Mouse (Mus musculus): Measurements from ENCODE around the gene Trmt112.
"Not testable (repeated sequence)": the region's sequence is repeated elsewhere in the genome, so short reads cannot be mapped to it uniquely, and the experiment has no call there.

The Trmt112 gene

DNA sequence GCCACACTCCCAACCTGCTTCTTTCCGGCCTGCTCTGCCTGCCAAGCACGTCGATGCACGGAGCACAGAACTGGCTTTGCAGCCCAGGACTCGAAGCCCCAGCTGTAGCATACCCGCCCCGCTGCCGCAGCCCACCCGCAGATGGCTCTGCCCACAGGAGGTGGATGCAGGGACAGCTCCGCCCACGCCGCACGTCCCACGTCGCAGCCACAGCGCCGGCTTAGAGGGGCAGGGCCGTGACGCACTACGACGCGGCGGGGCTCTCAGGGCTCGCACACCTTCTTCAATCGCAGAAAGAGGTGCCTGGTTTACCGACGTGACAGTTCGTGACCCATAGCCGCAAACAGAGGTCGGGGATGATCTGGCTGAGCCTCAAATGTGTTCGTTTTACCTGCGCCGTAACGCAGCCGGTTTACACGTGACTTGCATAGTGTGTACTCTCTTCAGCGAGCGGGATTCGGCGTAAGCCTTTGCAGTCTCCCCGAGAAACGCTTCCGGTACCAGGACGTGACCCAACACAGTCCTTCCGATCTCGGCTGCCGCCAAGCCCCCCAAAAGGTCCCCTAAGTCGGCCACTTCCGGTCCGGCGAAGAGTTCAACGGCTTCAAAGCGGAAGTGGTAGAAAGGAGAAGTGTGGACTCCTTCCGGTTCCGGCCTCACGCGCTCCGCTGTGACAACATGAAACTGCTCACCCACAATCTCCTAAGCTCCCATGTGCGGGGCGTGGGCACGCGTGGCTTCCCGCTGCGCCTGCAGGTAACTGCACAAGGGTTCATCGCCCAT lies at the start of gene Trmt112, which contains the start of gene Prdx5:
TSS of gene Trmt112 (plus strand) at position 192 of the 783 bp plus-strand sequence.
TSS of gene Prdx5 (minus strand) at position 600 of the 783 bp plus-strand sequence.
- DNase-seq (ENCODE audit: low spot score in 2 of 2), result peak; percentile 84 to 91

DNA sequence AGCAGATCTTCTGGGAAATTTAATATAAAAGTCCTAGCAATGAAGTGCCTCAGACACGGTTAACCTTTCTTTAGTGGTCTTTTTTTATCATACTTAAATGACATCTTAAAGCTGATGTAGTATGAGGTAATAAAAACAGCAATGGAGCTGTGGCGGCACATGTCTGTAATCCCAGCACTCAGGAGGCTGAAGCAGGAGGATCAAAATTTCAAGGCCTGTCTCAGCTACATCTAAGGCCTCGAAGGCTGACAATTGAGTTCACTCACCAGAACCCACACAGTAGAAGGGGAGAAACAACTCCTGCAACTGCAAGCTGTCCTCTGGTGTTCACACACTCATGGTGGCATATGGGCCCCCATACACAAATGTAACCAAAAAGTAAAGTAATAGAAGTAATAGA lies 49.5 kb upstream of the Trmt112 start:
- DNase-seq (ENCODE audit: low spot score in 2 of 2), result no peak

DNA sequence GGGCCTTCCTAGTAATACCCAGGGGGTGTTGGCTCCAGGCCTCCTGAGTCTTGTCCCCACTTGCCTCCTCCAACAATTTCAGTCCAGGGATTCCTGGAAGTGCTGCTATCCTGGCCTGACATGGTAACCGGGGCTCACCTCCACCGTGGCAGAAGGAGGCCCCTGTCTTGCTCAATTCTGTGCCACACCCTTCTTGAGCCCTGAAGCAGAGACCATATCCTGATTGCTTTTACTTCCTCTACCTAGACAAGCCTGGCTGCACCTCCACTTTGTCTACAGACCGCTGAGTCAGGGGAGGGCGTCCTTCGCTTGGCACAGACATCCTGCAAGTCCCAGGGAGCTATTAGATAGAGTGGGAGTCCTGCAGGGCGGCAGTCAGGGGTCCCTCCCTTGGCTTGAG lies 48.8 kb upstream of the Trmt112 start:
- peak; percentile 48 to 76 for DNase-seq (ENCODE audit: low spot score in 2 of 2)

DNA sequence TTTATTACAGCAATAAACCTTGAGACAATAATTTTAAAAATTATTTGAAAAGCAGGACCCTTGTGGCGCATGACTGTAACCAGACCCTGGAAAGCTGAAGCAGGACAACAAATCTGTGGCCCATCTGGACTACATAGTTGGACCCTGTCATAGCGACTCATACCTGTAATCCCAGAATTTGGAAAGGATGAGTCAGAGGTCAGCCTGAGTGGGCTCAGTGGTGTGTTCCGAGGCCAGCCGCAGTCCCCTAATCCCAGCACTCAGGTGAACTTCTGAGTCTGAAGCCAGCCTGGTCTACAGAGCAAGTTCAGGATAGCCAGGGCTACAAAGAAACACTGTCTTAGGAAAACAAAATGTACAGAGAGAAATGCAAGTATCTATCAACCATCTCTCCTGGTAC lies 48.0 kb upstream of the Trmt112 start:
- DNase-seq (ENCODE audit: low spot score in 2 of 2), result no peak

DNA sequence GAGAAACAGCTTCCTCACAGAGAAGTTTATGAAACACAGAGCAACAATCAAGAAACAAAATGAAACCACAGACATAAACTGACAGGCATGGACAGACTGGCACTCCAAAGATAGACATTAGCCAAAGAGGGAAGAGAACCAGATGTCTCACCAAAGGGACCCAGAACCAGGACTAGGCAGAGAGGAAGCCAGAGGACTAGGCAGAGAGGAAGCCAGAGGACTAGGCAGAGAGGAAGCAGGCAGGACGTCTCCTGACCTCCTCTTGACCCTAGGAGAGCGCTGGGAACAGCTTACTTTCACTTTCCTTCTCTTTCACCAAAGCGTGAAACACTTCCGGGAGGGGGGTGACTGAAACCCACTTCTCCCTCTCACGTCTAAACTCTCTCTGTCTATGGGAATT lies 40.1 kb upstream of the Trmt112 start:
- peak; percentile 50 to 76 for DNase-seq (ENCODE audit: low spot score in 2 of 2)

DNA sequence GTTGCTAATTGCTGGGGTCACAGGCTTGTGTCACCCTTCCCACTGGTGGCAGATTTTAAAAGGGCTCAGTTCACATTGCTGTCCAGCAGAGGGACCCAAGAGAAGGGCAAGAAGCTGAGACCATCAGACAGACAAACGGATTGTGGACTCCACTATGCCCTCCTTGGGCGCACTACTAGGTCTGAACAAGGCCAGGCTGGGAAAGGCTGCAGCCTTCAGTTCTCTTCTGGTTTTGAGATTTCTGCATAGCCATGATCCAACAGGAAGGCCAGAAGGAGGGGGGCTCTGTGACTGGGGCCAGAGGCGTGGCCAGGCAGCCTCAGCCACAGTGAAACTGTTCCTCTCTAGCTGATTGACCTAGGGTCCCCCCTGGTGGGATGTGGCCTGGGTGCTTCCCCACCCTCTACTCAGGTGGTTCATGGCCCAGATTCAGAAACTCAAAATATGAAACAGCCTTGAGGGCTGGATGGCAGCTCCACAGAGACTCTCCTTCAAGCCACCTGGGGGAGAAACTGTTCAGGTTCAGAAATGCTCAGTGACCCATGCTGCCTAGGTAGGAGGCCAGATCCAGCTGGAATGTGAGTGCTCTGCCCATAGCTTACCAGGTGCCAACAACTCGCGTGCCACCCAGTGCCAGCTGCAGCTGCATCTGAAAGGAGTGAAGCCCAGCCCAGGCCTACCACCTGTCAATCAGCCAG lies 37.8 kb upstream of the Trmt112 start:
- DNase-seq (ENCODE audit: low spot score in 2 of 2), result peak in 1 of 2 experiments; percentile 46

DNA sequence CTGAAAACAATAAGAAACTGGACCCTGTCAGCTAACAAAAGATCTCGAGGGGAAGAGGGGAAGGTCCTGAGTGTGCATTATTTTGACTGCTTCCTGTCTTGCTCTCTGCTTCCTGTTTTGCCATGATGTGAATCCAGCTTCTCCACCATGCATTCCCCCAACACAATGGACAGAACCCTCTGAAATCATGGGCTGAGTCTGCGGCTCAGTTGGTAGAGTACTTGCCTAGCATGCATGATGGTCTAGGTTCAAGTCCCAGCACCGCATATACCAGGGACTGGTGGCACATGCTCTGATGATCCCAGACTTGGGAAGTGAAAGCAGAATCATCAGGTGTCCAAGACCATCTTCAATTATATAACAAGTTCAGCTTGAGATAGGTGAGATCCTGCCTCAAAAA lies 36.8 kb upstream of the Trmt112 start:
- DNase-seq (ENCODE audit: low spot score in 2 of 2), result no peak

DNA sequence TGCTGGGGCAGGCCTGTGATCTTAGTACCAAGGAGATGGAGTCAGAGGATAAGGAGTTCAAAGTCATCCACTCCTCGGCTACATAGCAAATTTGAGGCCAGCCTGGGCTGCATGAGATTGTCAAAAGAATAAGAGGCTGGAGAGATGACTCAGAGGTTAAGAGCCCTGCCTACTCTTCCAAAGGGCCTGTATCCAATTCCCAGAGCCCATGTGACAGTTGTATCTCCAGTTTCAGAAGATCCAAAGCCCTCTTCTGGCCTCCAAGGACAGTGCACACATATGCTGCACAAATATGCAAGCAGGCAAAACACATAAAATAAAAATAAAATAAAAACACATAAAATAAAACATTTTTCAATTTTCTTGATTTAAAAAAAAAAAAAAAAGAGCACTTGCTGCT lies 35.2 kb upstream of the Trmt112 start:
- no peak for DNase-seq (ENCODE audit: low spot score in 2 of 2)

DNA sequence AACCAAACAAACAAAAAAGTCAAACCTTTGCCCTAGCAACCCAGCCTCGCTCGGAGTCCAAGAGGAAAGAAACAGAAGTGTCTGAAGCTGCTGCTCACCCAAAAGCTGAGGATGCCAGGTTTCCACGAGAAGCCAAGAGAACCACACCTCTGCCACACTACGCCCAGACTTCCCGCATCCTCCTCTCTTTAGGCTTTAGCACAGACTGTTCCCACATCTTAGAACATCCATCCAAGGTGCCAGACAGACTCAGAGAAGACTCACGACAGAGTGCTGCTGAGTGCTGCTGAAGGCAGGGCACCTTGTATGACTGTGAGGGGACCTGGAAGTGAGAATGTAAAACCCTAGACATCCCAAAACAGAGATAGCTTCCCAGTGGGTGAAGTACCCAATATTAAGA lies 33.7 kb upstream of the Trmt112 start:
- DNase-seq (ENCODE audit: low spot score in 2 of 2), result no peak

DNA sequence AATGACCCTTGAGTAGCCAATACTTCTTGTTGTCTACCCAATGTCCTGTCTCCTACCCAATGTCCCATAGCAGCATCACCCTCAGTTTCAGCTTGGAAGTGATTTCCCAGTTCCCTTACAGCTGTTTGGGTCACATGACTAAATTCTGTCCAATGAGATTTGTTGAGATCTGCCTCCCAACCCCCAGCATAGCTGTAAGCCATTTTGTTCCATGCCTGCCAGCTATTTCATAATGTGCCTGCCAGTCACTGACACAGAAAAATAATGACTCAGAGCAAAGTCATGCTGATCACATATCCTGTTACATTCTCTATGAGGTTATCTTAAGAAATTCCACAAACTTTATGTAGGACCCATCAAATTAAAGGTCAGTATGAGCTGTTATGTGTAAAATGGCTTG lies 32.7 kb upstream of the Trmt112 start:
- DNase-seq (ENCODE audit: low spot score in 2 of 2), result no peak

DNA sequence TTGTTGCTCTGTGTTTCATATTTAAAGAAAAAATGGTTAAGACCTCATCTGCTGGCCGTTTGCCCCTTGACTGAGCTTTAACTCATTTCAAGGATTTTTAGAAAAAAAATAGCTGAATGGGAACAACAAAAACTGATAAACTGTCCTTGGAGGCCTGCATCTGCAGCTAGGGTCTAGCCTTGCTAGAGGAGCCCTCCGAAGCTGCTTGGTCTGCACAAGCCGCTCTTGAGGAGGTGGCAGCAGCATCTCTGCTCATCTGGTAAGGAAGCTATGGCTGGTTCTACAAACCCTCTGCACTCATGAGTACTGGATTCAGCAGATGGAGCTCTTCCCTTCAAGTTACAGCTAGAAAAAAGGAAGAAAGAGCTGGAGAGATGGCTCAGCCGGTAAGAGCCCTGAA lies 31.5 kb upstream of the Trmt112 start:
- DNase-seq (ENCODE audit: low spot score in 2 of 2), result no peak

DNA sequence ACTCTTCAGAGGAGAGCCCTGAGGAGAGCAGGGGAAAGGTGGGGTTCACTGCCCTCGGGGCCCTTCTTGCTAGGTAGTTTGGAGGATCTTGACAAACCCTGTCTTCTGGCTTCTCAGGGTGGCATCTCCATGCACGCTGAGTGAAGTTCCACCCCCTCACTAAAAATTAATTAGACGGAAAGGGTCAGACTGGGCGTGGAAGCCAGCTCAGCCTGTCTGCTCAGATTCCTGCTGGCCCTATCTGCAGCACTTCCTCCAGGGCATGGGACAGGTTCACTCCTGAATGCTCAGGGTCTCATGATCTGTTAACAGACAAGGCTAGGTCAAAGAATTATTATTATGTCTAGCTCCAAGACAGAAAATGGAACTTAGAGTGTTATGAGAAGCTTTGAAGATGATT lies 17.0 kb upstream of the Trmt112 start:
- no peak for DNase-seq (ENCODE audit: low spot score in 2 of 2)

DNA sequence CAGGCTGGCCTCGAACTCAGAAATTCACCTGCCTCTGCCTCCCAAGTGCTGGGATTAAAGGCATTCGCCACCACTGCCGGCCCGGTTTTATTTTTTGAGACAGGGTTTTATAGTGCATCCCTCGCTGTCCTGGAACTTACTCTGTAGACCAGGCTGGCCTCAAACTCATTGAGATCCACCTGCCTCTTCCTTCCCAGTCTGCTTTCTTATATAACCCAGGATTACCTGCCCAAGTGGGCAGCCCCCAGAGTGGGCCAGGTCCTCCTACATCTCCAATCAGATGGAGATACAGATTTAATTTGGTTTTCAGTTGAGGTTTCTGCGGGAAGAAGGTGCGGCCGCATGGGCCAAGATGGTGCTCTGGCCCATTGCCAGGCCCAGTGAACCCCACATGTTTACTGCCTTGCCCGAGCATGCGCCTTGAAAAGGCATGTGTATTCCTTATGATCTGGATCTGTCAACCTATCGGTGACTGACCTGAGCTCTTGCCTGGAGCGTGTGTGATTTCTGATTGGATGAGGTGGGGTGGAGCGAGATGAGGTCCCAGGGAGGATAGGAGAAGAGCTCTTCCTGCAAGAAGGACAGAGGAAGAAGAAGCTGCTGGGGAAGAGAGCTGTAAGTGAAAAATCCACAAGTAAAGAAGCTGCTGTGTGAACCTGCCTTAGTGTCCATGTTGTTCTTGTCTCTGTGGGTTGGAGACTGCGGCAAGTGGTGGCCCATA lies 15.6 kb upstream of the Trmt112 start:
- DNase-seq (ENCODE audit: low spot score in 2 of 2), result no peak

DNA sequence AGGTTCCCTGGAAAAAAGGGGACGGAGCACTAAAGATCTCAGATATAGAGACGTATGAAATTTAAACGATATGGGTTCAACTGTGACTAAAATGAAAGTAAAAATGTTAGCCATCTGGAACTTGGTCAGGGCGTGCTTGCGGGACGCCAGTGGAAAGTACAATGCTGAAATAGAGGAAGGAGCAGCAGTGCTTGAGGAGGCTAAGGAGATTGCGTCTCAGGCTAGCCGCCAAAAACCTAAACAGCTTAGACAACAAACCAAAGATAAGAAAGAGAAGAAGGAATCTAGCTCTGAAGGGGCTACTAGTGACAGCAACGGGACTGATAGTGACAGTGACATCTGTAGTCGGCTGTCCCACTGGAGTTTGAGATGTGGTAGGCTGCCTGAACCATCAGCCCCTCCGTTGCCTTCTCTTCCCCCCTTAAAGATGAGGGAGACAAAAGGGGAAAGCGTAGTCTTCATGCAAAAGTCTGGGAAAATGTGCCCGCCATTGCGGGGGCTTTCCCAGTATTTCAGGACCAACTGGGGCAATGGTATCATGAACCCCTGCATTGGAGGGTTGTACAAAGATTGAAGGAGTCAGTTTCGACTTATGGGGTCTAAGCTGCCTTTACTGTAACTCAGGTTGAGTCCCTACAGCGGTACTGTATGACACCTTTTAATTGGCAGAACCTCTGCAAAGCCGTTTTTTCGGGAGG lies 13.7 kb upstream of the Trmt112 start:
- not testable (repeated sequence) for DNase-seq (ENCODE audit: low spot score in 2 of 2)

DNA sequence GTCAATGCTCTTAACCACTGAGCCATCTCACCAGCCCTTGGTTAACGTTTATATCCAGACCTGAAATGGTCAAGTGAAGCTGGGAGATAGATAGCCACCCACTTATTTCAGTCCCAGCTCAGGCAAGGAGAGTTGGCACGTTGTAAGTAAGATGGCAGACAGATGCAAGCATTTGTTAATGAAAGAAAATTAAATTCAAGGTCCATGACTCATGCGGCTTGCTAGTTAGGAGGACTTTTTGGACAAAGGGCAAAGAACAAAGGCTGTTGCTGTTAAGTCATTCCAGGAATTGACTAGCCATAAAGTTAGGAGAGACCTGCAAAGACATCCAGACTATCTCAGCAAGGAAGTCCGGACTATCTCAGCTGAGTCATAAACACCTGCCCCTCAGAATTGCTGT lies 9.9 kb upstream of the Trmt112 start:
- no peak for DNase-seq (ENCODE audit: low spot score in 2 of 2)

DNA sequence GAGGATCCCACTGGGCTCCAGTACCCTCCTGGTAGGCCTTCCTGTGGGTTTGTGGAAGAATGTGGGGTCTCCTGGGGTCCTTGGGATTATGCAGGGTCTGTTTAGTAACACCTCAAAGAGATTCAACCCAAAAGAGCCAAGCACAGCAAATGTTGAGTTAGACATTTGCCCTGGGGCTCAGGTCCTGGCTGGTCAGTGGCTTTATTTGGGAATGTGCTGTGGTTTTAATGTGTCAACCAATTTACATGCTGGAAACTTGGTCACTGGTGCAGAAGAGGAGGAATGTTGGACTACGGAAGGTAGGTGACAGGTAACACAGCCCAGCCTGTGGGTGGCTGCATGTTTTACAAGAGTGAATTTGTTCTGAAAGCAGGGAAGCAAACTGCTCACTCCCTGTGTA lies 6.5 kb upstream of the Trmt112 start:
- no peak for DNase-seq (ENCODE audit: low spot score in 2 of 2)

DNA sequence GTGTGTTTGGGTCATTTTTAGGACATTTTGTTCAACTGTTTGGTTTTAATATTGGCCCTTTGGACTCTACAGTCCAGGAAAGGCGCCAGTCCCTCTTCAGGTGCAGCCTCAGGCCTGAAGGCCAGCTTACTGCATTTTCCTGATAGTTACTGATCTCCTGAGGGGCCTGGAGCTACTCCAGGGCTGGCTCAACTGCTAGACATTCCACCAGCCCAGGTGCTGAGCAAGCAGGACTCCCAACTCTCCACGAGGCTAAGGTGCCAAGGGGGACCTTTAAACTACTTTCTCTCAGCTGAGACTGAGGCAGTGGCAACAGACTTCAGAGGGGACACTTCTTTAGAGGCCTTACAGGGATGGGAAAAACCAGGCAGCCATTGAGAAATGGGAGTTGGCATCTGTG lies 4.7 kb upstream of the Trmt112 start:
- DNase-seq (ENCODE audit: low spot score in 2 of 2), result no peak

DNA sequence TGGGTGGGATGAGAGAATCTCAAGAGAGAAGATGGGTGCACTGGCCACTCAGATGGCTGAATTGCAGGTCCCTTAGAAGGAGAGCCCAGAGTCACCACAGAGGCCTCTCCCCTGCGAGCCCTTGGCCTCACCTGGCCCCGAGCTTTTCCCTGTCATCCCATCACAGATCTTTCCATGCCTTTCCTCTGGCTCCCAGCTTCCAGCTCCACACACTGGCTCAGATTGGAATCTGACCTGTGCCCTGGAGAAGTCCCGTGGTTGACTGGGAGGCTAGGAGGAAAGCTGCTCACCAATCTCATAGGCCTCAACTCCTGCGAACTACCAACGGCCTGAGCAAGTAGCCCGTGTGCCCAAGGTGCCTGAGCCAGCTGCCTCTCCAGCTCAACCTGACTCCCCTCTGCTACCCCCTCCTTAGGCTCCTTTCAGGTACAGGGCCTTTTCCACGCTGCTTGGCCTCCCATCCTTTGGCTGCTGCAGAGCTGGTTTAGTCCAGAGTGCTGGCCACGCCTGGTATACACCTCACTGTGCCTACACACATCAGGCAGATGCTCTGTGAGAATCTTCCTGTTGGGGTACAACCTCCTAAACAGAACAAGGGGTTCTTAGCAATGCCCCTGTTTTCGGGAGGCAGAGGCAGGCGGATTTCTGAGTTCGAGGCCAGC lies 3.9 kb upstream of the Trmt112 start:
- DNase-seq (ENCODE audit: low spot score in 2 of 2), result peak in 1 of 2 experiments; percentile 56

DNA sequence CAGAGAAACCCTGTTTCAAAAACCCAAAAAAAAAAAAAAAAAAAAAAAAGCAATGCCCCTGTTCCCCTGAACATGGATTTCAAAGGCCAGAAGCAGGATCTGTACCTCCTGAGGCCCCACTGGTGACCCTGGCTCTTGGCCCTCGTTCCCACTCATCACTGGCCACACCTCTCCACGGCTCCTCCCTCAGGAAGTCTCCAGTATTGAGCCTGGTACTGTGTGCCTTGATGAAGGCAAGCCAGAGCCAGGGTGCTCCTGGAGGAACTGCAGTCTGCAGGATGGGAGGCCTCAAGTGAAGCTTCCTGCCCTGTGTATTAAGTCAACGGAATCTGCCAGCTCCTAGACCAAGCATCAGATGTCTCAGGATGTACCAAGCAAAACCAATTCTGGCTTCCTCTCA lies 3.3 kb upstream of the Trmt112 start:
- DNase-seq (ENCODE audit: low spot score in 2 of 2), result peak in 1 of 2 experiments; percentile 58

DNA sequence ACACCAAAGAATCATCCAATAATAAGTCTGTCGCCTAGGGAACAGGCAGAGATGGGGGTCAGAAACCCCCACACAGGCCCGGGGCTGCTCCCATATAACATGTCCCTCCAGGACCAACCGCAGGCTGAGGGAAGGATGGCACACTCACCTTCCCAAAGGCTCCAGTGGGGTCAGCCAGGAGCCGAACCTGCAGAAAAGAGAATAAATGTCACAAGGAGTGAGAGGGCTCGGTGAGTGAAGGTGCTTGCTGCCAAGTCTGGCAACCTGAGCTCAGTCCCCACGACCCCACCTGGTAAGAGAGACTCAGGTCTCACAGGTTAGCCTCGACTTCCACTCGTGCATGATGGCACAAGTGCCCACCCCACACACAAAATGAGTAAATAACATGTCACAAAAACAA lies 2.4 kb upstream of the Trmt112 start:
- peak in 1 of 2 experiments; percentile 61 for DNase-seq (ENCODE audit: low spot score in 2 of 2)

DNA sequence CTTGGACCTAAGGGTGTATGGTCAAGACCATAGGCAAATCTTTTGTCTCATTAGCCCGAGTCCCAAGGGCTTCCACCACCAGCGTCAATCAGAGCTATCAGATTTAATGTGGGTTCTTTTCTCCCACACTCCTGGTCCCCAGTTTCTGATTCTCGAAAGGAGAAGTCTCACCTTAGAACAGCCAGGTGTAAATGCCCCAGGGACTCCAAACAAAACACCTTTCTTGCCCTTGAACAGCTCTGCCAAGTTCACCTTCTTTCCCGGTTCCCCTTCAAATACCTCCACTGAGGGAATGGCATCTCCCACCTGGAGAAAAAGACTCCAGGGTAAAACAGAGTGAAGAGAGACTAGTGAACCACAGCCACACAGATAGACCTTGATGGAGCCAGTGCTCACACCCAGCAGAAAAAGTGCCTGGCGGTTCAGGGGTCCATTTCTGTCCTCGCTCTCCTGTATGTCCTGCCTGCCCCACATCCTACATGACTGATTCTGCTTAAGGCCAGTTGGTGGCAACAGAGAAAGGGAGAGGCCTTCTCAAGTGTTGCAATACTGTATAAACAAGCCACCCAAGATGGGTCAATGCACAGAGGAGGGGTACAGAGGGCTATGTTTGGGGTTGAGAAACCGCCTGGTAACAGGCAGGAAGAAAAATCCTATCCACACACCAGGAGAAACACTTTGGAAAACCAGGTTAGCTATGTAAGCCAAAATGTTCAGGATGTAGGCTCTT lies 1.5 kb upstream of the Trmt112 start:
- DNase-seq (ENCODE audit: low spot score in 2 of 2), result peak in 1 of 2 experiments; percentile 58

All from spleen, postnatal 4 days (tissue).